Mouse (Mus musculus) spleen, adult 2 months (tissue): ENCODE measurements around the gene Gabbr2. TPM values are rescaled to one million over a fixed set of nuclear protein-coding genes. Genes with fewer than 3 reads are reported as not detected.

Experiments
- DNase-seq, 2 experiments: peaks; one replicate each; pipeline versions ENCODE4 v3.0.0 to v3.0.0-alpha.2; 2012 to 2021; ENCODE audit warnings: low spot score in 2 of 2, low read depth in 1 of 2
- H3K27ac ChIP-seq: fragments of 200-500 bp; 2 replicates; pipeline ENCODE4 v1.5.1; 2012; ENCODE audit warnings: low read length, inconsistent platforms; ENCODE audit not compliant: insufficient read depth
- H3K27me3 ChIP-seq: fragments of 200-500 bp; 2 replicates; pipeline ENCODE4 v1.6.1; 2012; ENCODE audit warnings: mild to moderate bottlenecking, moderate library complexity, low read length, inconsistent platforms; ENCODE audit not compliant: control insufficient read depth, insufficient read depth
- H3K36me3 ChIP-seq: fragments of 200-500 bp; 2 replicates; pipeline ENCODE4 v1.6.1; 2012; ENCODE audit warnings: mild to moderate bottlenecking, low read length, inconsistent platforms; ENCODE audit not compliant: control insufficient read depth, insufficient read depth
- H3K4me1 ChIP-seq: fragments of 200-500 bp; 2 replicates; pipeline ENCODE4 v1.6.1; 2011; ENCODE audit warnings: inconsistent platforms; ENCODE audit not compliant: control insufficient read depth, insufficient read depth, insufficient read length
- H3K4me3 ChIP-seq: fragments of 200-500 bp; 2 replicates; pipeline ENCODE4 v1.5.1; 2011; ENCODE audit warnings: mild to moderate bottlenecking, inconsistent platforms; ENCODE audit not compliant: insufficient read depth, insufficient read length; ENCODE audit errors: extremely low read depth
- CTCF ChIP-seq: fragments of 200-500 bp; IDR thresholded peaks from 2 replicates; pipeline ENCODE4 v1.5.1; 2011; ENCODE audit warnings: mild to moderate bottlenecking, inconsistent platforms; ENCODE audit not compliant: insufficient read depth, insufficient read length, insufficient replicate concordance; ENCODE audit errors: extremely low read depth
- POLR2A ChIP-seq: fragments of 200-500 bp; IDR thresholded peaks from 2 replicates; pipeline ENCODE4 v1.6.1; 2011; ENCODE audit warnings: low read depth, low read length, inconsistent platforms
- WGBS: fragments of 180-500 bp; shearing (Covaris S2); methylation state at CpG from one replicate; pipeline ENCODE4 v1.1.7; 2018; 5-methylcytosine and 5-hydroxymethylcytosine counted together
- polyA plus RNA-seq: library from polyadenylated mRNA; depleted of rRNA; stranded (reverse); fragments of >200 nt; gene quantifications from 2 replicates; pipeline ENCODE4 v1.2.3, GENCODE M21; 2012

Gene Gabbr2
- polyA plus RNA-seq, 1 experiment = not detected

DNA sequence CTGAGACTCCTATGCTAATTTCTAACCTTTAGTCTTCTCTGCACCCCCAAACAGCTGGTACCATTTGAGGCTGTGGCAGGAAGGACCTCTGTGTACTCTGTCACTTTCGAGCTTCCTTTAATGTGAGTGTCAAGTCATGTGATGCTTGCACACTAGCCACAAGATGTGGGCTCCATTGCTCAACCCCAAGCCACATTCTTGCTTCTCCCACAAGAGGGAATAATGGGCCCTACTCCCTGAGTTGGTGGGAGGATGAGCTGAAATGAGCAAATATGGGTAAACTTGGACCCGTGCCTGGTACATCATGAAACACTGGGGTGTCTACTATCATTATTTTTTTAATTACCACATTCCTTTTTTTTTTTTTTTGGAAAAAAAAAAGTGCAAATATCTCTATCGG is 86.5 kb downstream of the Gabbr2 start:
- H3K27me3 ChIP-seq = no peaks in the 10 kb centered on the region
- H3K36me3 ChIP-seq = no peaks in the 10 kb centered on the region
- H3K4me1 ChIP-seq = no peaks in the 10 kb centered on the region
- H3K4me3 ChIP-seq = no peak overlapping the region
- DNase-seq = no peak
- no peak for TF ChIP-seq POLR2A
- TF ChIP-seq CTCF = no peak
- WGBS = 52% methylated on average over 3 of the region's 3 CpGs
- H3K27ac ChIP-seq = no peak overlapping the region

DNA sequence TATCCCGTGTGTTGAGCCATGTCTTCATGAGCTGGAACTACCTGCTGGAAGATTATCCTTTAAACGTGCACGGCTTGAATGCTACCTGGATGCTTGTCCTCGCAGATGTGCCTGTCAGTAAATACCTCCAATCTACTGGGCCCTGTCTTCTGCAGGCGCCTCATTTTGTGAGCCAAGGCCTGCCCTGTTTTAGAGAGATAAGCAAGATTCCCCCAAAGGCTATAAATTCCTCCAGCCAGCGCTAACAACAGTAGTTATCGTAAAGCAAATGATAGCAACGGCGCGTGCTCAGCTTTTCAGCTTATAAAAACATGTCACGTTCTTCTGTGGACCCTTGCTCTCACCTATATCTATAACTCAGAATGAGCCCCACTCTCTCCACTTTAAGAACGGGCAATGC is 87.5 kb downstream of the Gabbr2 start:
- WGBS = 65% methylated on average over 12 of the region's 12 CpGs
- no peaks in the 10 kb centered on the region for H3K4me1 ChIP-seq
- H3K27me3 ChIP-seq = no peaks in the 10 kb centered on the region
- no peak overlapping the region for H3K4me3 ChIP-seq
- H3K27ac ChIP-seq = no peak overlapping the region
- H3K36me3 ChIP-seq = no peaks in the 10 kb centered on the region
- TF ChIP-seq CTCF = no peak
- DNase-seq = no peak

DNA sequence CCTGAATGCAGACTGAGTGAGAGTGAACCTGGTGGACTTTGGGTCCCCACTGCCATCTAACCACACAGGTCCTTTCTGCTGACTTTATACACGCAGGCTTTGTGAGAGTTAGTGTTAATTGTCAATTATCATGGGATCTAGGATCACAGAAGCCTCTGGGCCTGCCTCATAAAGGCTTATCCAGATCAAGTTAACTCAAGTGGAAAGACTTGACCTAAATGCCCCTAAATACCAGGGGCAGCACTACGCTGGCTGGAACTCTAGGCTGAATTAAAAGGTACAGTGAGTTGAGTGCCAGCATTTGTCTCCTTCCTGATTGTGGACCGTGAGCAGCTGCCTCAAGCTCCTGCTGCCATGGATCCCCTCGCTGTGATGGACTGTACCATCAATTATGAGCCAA is 93.1 kb downstream of the Gabbr2 start:
- TF ChIP-seq CTCF (no peak), POLR2A (no peak)
- no peak for DNase-seq
- Histone ChIP-seq H3K4me3 (no peak overlapping the region), H3K27me3 (no peaks in the 10 kb centered on the region), H3K27ac (no peak overlapping the region), H3K36me3 (no peaks in the 10 kb centered on the region), H3K4me1 (no peaks in the 10 kb centered on the region)
- WGBS = 84% methylated on average over 4 of the region's 4 CpGs

DNA sequence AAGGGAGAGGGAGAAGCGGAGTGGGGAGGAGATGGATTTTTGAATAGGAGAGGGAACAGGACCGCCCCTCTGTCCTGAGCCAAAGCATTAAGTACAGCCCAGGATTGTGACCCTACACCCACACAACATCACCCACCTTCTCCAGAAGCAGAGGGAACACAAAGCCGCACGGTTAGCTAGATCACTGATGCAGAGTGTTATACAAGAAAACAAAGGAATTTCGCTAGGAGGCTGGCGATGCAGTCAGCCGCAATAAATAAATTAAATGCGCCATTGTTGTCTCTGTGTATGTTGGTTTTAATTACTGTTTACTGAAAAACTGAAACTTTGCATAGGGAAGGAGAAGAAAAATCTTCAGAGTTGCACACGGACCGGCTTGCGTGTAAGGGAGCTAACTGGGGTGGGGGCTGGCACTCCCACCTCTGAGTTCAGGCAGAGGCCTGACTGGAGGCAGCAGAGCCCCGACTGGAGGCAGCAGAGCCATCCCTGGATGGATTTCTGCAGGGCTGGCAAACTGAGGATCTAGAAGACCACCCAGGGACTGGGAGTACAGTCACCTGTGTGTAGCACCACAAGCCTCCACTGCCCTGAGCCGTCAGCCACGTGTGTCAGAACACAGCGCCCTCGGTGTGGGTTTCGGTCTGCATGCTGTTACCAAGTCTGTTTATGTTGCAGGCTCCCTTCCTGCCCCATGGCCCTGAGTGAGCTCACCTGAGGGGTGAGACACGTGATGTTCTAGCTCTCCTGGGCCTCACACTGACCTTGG is 93.9 kb downstream of the Gabbr2 start:
- no peak for TF ChIP-seq POLR2A
- TF ChIP-seq CTCF = no peak
- H3K27me3 ChIP-seq = no peaks in the 10 kb centered on the region
- DNase-seq = no peak
- no peaks in the 10 kb centered on the region for H3K36me3 ChIP-seq
- WGBS = 85% methylated on average over 18 of the region's 18 CpGs
- H3K27ac ChIP-seq = no peak overlapping the region
- H3K4me3 ChIP-seq = no peak overlapping the region
- no peaks in the 10 kb centered on the region for H3K4me1 ChIP-seq

DNA sequence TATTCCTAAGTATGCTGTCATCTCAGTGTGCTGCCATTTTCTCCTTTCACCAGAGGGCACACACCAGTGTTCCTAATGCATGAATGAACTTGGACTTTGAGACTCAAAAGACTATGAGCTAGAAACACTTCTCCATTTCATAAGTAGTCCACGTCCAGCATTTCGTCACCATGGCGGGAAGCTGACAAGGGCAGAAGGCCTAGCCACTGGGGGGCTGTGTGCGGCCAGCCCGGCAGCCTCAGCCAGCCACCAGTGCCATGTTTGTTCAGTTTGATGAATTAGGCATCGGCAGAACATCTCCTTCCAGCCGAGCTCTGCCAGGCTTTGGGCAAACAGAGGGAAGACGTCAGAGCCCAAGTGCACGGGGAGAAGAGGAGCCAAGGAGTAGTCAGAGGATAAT is 97.5 kb downstream of the Gabbr2 start:
- DNase-seq = no peak
- H3K36me3 ChIP-seq = no peaks in the 10 kb centered on the region
- H3K27ac ChIP-seq = no peak overlapping the region
- 90% methylated on average over 9 of the region's 9 CpGs for WGBS
- no peaks in the 10 kb centered on the region for H3K4me1 ChIP-seq
- TF ChIP-seq CTCF (no peak), POLR2A (no peak)
- no peak overlapping the region for H3K4me3 ChIP-seq
- H3K27me3 ChIP-seq = no peaks in the 10 kb centered on the region

DNA sequence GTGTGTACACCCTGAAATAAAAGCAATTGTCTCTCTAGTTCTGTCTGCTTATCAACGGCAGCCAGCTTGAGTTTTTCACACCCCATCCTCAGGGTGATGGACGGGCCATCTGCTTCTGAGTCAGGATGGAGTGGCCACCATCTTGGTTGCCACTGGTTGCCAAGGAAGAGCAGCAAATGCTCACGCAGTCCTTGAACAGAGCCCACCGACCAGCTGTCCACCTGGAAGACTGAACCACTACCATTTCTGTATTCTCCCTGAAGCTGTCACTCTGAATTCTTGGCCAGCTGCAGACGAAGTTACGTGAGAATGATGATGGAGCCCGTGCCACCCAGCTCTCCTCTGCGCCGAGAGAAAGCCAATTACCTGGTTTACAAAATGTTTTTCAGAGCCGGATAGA is 102.5 kb downstream of the Gabbr2 start:
- DNase-seq = no peak
- no peak overlapping the region for H3K4me3 ChIP-seq
- no peaks in the 10 kb centered on the region for H3K27me3 ChIP-seq
- no peak overlapping the region for H3K27ac ChIP-seq
- H3K4me1 ChIP-seq = no peaks in the 10 kb centered on the region
- H3K36me3 ChIP-seq = no peaks in the 10 kb centered on the region
- TF ChIP-seq POLR2A = no peak
- TF ChIP-seq CTCF = no peak
- WGBS = 85% methylated on average over 10 of the region's 10 CpGs

DNA sequence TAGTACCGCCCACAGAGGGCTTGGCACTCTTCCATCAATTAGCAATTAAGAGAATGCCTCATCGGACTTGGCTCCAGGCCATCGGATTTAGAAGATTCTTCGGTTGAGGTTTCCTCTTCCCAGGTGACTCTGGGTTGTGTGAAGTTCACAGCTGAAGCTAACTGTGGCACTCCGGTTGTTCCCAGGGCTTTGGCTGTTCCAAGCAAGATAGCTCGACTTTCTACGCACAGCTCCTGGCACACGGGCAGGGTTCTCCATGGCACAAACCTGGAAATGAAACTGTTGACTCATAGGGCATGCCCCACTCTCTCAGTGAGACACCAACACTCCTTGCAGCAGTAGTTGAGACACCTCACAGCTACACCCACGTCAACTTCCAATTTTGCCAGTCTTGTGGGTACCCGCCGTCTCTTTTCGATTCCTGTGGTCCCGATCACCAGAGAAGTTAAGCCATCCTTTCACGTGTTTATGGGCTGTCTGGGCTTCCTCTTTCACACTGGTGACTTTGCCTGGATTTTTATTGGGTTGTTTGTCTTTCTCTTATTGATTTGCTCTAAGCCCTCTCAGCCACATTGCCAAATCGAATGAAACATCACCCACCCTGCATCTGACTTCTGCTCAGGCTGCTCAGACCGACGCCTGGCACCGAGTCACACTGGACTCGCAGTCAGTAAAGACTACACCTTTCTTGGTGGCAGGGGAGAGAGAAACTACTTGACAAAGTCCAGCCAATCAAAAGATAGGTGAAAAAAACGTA is 105.9 kb downstream of the Gabbr2 start:
- H3K36me3 ChIP-seq = no peaks in the 10 kb centered on the region
- 76% methylated on average over 20 of the region's 20 CpGs for WGBS
- no peaks in the 10 kb centered on the region for H3K27me3 ChIP-seq
- no peak for TF ChIP-seq POLR2A
- no peak overlapping the region for H3K27ac ChIP-seq
- no peak for DNase-seq
- H3K4me3 ChIP-seq = no peak overlapping the region
- H3K4me1 ChIP-seq = no peaks in the 10 kb centered on the region
